Mouse (Mus musculus): ENCODE data around the gene Dimt1.

Dimt1 gene

DNA sequence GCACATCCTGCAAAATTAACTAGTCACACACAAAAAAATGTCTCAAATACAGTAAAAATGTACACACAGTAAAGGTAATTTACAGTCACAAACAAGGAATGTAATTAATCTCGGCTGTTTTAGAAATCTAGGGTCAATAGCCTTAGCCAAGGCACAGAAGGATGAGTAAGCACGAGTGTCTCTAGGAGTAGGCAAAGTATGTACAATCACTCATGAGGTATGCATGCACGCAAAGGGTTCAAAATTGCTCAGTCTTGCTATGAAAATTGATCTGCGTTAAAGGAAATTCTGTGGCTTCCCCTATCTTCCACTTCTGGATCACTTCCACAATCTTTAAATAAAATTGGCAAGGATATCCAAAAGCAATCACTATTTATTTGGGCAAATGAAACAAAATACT lies 14.6 kb downstream of the Dimt1 start:
- no peak for DNase-seq (ENCODE audit: low read depth)

DNA sequence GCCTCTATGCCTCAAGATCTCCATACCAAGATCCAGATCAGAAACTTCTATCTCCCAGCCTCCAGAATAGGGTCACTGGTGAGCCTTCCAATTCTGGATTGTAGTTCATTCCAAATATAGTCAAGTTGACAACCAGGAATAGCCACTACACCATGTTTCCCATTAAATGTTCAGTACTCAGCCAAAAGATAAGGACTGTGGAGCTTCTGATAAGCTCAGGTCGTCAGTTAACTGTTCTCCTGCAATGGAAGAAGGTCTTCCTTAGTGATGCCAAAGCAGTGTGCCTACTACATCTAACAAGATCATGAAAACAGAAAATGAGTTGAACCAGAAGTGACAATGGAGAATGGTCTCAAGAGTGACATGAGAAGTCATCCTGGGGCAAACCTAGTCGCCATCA lies 50.0 kb downstream of the Dimt1 start:
- no peak for DNase-seq (ENCODE audit: low read depth)

DNA sequence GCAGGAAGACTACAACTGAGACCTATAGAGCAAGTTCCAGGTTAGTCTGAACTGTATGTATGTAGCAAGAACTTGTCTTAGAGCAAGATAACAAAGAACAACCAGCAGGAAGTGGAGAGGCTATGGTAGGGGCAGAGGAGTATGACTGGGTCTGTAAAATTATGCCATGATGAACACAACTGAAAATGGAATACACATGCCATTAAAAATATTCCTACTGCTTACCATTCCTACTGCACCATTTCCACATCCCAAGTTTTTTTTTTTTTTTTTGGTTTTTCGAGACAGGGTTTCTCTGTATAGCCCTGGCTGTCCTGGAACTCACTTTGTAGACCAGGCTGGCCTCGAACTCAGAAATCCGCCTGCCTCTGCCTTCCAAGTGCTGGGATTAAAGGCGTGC lies 50.6 kb downstream of the Dimt1 start:
- peak; percentile 35 for DNase-seq (ENCODE audit: low read depth)

DNA sequence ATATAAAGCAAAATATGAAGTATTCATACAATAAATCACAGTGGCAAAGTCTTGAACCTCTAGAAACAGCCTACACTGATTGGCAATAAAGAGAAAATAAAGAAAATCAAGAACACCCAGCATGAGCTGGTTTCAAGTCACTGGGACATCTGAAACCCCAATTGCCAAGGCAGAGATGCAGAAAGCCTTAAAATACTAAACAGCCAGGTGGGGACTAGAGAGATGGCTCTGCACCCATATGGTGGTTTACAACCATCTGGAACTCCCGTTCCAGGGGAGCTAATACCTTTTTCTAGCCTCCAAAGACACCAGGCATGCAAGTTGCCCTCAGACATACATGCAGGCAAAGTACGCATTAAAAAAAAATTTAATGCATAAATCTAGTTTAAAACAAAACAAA lies 51.1 kb downstream of the Dimt1 start:
- DNase-seq (ENCODE audit: low read depth): no peak

DNA sequence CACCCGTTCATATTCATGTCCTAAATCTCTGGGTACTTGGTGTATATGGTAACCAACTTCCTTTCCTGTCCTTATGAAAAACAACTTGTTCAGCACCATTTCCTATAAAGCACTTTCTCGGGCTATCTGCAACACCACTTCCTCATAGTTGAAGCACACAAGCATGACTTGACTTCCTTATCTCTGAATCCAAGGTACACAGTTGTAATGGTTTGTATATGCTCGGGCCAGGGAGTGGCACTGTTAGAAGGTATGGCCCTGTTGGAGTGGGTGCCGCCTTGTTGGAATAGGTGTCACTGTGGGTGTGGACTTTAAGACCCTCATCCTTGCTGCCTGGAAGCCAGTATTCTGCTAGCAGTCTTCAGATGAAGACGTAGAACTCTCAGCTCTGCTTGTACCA lies 51.7 kb downstream of the Dimt1 start:
- DNase-seq (ENCODE audit: low read depth): peak; percentile 66

DNA sequence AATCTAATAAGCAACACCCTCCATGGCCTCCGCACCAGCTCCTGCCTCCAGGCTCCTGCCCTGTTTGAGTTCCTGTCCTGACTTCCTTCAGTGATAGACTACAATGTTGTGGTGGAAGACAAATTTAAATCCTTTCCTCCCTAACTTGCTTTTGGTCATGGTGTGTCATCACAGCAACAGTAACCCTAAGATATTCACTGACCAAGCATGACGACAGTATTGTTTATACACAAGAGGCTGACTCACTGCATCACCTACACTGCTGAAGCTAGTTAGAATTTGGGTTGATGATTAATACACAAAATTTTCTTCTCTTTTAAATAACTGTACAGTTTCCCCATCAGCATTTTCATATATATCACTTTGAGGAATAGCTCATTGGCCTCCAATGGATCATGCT lies 56.3 kb downstream of the Dimt1 start:
- DNase-seq (ENCODE audit: low read depth): no peak

DNA sequence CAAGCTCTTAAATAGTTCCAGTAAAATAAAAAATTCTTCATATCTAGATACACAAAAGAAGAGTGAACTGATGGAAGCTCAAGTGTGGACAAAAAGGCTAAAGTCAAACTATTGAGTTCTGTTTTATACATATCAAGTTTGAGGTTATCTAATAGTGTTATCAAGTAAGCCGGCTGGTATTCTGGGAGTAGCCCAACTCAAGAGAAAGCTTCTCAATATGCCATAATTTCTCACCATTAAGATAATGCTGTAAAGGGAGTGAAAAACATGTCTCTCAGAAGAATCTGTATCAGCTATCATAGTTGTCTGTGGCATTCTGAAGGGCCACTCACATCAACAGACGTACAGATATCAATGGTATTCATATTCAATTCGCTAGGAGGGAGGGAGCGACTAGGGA lies 61.2 kb downstream of the Dimt1 start:
- no peak for DNase-seq (ENCODE audit: low read depth)

All from naive thymus-derived CD4-positive, alpha-beta T cell, adult 2 months (primary cell).